Mouse (Mus musculus): Measurements from ENCODE around the gene Fam171a1. TPM values are rescaled to one million over a fixed set of nuclear protein-coding genes. Genes with fewer than 3 reads are reported as not detected.

Fam171a1 gene
- polyA plus RNA-seq, 1 experiment: 2.9 TPM

- 83% methylated on average over 3 of the region's 3 CpGs for WGBS
- no peak overlapping the region for H3K4me3 ChIP-seq (replicated peaks; ENCODE audit: control insufficient read depth, low read depth, low read length)
- H3K4me1 ChIP-seq (ENCODE audit: control insufficient read depth, insufficient read depth, low read length): no peaks in the 10 kb centered on the region
- no peak overlapping the region for H3K27ac ChIP-seq (ENCODE audit: control insufficient read depth, insufficient read depth, low read depth, low read length, poor library complexity)
- no peak for TF ChIP-seq CTCF (IDR thresholded peaks at IDR 0.05; ENCODE audit: control insufficient read depth, insufficient read depth, low read length)
- no peak for TF ChIP-seq POLR2A (IDR thresholded peaks at IDR 0.05; ENCODE audit: borderline replicate concordance, control insufficient read depth, low read depth, low read length)
Observed at GRCm38 (mm10) chr2:3108431-3108830, 5.6 kb upstream of the Fam171a1 start.

- TF ChIP-seq CTCF (IDR thresholded peaks at IDR 0.05; ENCODE audit: control insufficient read depth, insufficient read depth, low read length): no peak
- no peak for TF ChIP-seq POLR2A (IDR thresholded peaks at IDR 0.05; ENCODE audit: borderline replicate concordance, control insufficient read depth, low read depth, low read length)
- Histone ChIP-seq H3K27ac (ENCODE audit: control insufficient read depth, insufficient read depth, low read depth, low read length, poor library complexity) (no peak overlapping the region), H3K4me3 (replicated peaks; ENCODE audit: control insufficient read depth, low read depth, low read length) (no peak overlapping the region), H3K4me1 (ENCODE audit: control insufficient read depth, insufficient read depth, low read length) (no peaks in the 10 kb centered on the region)
- 68% methylated on average over 1 of the region's 1 CpGs for WGBS
Observed at GRCm38 (mm10) chr2:3108834-3109233, 5.2 kb upstream of the Fam171a1 start.

- WGBS: 37% methylated on average over 2 of the region's 2 CpGs
- Histone ChIP-seq H3K27ac (ENCODE audit: control insufficient read depth, insufficient read depth, low read depth, low read length, poor library complexity) (no peak overlapping the region; the same call in 1 of the 2 replicates), H3K4me1 (ENCODE audit: control insufficient read depth, insufficient read depth, low read length) (no peaks in the 10 kb centered on the region), H3K4me3 (replicated peaks; ENCODE audit: control insufficient read depth, low read depth, low read length) (no peak overlapping the region)
- TF ChIP-seq POLR2A (IDR thresholded peaks at IDR 0.05; ENCODE audit: borderline replicate concordance, control insufficient read depth, low read depth, low read length) (no peak), CTCF (IDR thresholded peaks at IDR 0.05; ENCODE audit: control insufficient read depth, insufficient read depth, low read length) (no peak)
Observed at GRCm38 (mm10) chr2:3117855-3118202, 3.8 kb downstream of the Fam171a1 start.

GRCm38 (mm10) chr2:3118203-3118941 is 4.3 kb downstream of the Fam171a1 start:
- under 1% methylated on average over 86 of the region's 93 CpGs for WGBS
- H3K4me1 ChIP-seq (ENCODE audit: control insufficient read depth, insufficient read depth, low read length): no peaks in the 10 kb centered on the region
- H3K27ac ChIP-seq (ENCODE audit: control insufficient read depth, insufficient read depth, low read depth, low read length, poor library complexity): peak overlapping the region; percentile 10; the same call in 1 of the 2 replicates
- TF ChIP-seq POLR2A (IDR thresholded peaks at IDR 0.05; ENCODE audit: borderline replicate concordance, control insufficient read depth, low read depth, low read length) (no peak), CTCF (IDR thresholded peaks at IDR 0.05; ENCODE audit: control insufficient read depth, insufficient read depth, low read length) (peak; percentile 15; the same call in 1 of the 2 replicates)
- peak overlapping the region; percentile 30 for H3K4me3 ChIP-seq (replicated peaks; ENCODE audit: control insufficient read depth, low read depth, low read length)

GRCm38 (mm10) chr2:3118969-3119368 is 4.9 kb downstream of the Fam171a1 start:
- WGBS: 2% methylated on average over 16 of the region's 16 CpGs

GRCm38 (mm10) chr2:3119371-3119935 is 5.4 kb downstream of the Fam171a1 start:
- WGBS: 30% methylated on average over 4 of the region's 4 CpGs
- no peak overlapping the region for H3K4me3 ChIP-seq (replicated peaks; ENCODE audit: control insufficient read depth, low read depth, low read length)

More at GRCm38 (mm10) chr2:3118969-3119368, 4.9 kb downstream of the Fam171a1 start:
- Histone ChIP-seq H3K4me3 (replicated peaks; ENCODE audit: control insufficient read depth, low read depth, low read length) (no peak overlapping the region), H3K27ac (ENCODE audit: control insufficient read depth, insufficient read depth, low read depth, low read length, poor library complexity) (no peak overlapping the region), H3K4me1 (ENCODE audit: control insufficient read depth, insufficient read depth, low read length) (no peaks in the 10 kb centered on the region)
- TF ChIP-seq POLR2A (IDR thresholded peaks at IDR 0.05; ENCODE audit: borderline replicate concordance, control insufficient read depth, low read depth, low read length) (no peak), CTCF (IDR thresholded peaks at IDR 0.05; ENCODE audit: control insufficient read depth, insufficient read depth, low read length) (no peak)

GRCm38 (mm10) chr2:3122571-3122970 is 8.5 kb downstream of the Fam171a1 start:
- TF ChIP-seq CTCF (IDR thresholded peaks at IDR 0.05; ENCODE audit: control insufficient read depth, insufficient read depth, low read length): no peak
- no peak for TF ChIP-seq POLR2A (IDR thresholded peaks at IDR 0.05; ENCODE audit: borderline replicate concordance, control insufficient read depth, low read depth, low read length)
- no peaks in the 10 kb centered on the region for H3K4me1 ChIP-seq (ENCODE audit: control insufficient read depth, insufficient read depth, low read length)
- H3K4me3 ChIP-seq (replicated peaks; ENCODE audit: control insufficient read depth, low read depth, low read length): no peak overlapping the region
- 77% methylated on average over 4 of the region's 4 CpGs for WGBS
- no peak overlapping the region for H3K27ac ChIP-seq (ENCODE audit: control insufficient read depth, insufficient read depth, low read depth, low read length, poor library complexity)

More at GRCm38 (mm10) chr2:3119371-3119935, 5.4 kb downstream of the Fam171a1 start:
- Histone ChIP-seq H3K4me1 (ENCODE audit: control insufficient read depth, insufficient read depth, low read length) (no peaks in the 10 kb centered on the region), H3K27ac (ENCODE audit: control insufficient read depth, insufficient read depth, low read depth, low read length, poor library complexity) (no peak overlapping the region)
- TF ChIP-seq POLR2A (IDR thresholded peaks at IDR 0.05; ENCODE audit: borderline replicate concordance, control insufficient read depth, low read depth, low read length): no peak
- no peak for TF ChIP-seq CTCF (IDR thresholded peaks at IDR 0.05; ENCODE audit: control insufficient read depth, insufficient read depth, low read length)

GRCm38 (mm10) chr2:3127256-3127883 is 13.3 kb downstream of the Fam171a1 start:
- WGBS: 76% methylated on average over 4 of the region's 4 CpGs
- no peaks in the 10 kb centered on the region for H3K4me1 ChIP-seq (ENCODE audit: control insufficient read depth, insufficient read depth, low read length)
- TF ChIP-seq POLR2A (IDR thresholded peaks at IDR 0.05; ENCODE audit: borderline replicate concordance, control insufficient read depth, low read depth, low read length): no peak
- TF ChIP-seq CTCF (IDR thresholded peaks at IDR 0.05; ENCODE audit: control insufficient read depth, insufficient read depth, low read length): no peak

More at GRCm38 (mm10) chr2:3127256-3127883, 13.3 kb downstream of the Fam171a1 start:
- Histone ChIP-seq H3K27ac (ENCODE audit: control insufficient read depth, insufficient read depth, low read depth, low read length, poor library complexity) (no peak overlapping the region), H3K4me3 (replicated peaks; ENCODE audit: control insufficient read depth, low read depth, low read length) (no peak overlapping the region)

Measured in bone marrow, adult 2 months (tissue).